Mouse (Mus musculus): ENCODE data around the gene Tex16.

The Tex16 gene

GRCm38 (mm10) chrX:112010707-112011106 is at the start of gene Tex16:
Gene Tex16, plus strand, starts transcription at chrX:112011007.
- no peak for DNase-seq (ENCODE audit: low spot score in 2 of 2)

- DNase-seq (ENCODE audit: low spot score in 2 of 2): no peak
Observed at GRCm38 (mm10) chrX:111999661-112000060, 11.1 kb upstream of the Tex16 start.

All from right cerebral cortex, adult 2 months (tissue).